Mouse (Mus musculus): ENCODE measurements around the gene Wdr25.

The Wdr25 gene

DNA sequence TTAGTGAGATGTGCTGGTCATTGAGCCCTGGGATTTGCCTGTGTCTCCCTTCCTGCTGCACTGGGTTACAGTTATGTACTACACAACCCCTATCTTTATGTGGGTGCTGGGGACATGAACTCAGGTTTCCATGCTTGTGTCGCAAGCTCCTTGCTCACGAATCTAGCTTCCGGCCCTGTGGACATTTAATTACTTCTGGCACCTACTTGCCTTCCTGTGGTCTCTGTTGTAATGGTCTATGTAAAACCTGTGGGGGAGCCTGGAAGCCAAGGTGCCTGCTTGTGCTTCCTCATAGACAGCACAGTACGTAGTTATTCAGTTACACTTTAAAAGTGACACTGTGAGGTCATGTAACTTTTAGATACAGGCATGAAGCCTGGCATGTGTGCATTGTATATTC is 44.1 kb downstream of the Wdr25 start:
- no peak for DNase-seq (ENCODE audit: low spot score)

DNA sequence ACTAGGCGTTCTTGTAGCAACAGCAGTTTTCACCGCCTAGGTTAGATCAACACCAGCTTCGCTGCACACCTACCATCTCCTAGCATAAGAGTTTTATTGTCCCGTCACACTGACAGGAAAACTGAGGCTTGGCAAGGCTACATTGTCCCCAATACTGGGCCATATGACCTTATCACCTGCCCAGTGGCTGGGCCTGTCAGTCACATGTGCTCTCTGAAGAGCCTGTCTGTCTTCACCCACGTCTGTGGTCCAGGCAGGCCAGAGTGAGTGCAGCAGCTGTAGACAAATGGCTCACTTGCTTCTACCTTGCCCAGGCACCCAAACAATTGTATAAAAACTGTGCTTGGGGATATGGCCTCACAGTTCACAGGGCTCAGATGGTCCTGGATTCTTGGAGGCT is 45.4 kb downstream of the Wdr25 start:
- no peak for DNase-seq (ENCODE audit: low spot score)

DNA sequence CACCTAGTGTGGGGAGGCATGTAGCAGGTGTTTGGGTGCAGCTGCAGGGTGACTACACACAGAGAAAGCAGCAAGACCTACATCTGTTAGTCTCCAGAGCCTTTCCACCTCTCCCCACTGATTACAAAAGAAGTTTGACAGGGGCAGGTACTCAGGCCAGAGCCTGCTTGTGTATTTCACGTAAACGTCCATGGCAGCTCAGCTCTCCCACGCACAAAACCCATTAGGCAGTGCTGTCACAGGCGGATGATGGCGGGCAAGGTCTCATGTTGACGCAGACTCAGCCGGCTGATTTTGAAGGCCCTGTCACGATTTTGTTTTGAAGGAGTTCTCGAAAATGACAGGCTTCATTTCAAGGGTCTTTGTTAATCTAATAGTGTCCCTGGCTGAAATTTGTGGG is 45.9 kb downstream of the Wdr25 start:
- no peak for DNase-seq (ENCODE audit: low spot score)

DNA sequence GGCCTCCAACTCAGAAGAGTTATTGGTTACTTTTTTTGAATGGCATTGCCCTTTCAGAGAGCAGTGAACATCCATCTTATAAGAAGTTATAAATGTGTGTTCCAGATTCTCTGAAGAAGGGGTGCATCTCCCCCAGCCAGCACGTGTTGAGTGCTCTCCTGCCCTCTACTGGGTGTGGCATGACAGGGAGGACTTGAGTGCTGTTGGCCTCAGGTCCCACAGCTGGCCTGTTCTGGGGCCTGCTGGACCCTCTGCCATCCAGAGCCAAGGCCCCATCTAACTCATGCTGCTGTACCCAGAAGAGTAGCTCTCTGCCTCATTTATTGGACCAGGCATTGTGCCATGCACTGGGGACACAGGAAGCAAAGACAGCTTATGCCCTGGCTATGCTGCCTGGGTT is 46.8 kb downstream of the Wdr25 start:
- no peak for DNase-seq (ENCODE audit: low spot score)

DNA sequence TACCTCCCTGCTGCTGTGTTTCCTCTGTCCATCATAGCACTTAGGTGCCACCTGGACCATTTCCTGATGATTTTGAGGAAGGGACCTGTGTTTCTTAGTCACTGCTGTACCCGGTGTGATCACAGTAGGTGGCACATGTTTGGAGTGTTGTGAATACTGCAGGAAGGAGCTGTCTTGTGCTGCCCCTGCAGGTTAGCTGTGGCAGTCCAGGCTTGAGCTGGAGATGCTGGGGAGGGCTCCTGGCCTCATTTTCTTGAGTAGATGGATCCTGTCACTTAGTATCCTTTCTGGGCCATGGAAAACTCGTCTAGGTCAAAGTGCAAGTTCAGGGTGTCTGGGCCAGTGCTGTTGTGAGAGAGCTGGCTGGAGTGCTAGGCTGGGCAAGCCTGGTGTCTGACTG is 47.9 kb downstream of the Wdr25 start:
- DNase-seq (ENCODE audit: low spot score), result no peak

DNA sequence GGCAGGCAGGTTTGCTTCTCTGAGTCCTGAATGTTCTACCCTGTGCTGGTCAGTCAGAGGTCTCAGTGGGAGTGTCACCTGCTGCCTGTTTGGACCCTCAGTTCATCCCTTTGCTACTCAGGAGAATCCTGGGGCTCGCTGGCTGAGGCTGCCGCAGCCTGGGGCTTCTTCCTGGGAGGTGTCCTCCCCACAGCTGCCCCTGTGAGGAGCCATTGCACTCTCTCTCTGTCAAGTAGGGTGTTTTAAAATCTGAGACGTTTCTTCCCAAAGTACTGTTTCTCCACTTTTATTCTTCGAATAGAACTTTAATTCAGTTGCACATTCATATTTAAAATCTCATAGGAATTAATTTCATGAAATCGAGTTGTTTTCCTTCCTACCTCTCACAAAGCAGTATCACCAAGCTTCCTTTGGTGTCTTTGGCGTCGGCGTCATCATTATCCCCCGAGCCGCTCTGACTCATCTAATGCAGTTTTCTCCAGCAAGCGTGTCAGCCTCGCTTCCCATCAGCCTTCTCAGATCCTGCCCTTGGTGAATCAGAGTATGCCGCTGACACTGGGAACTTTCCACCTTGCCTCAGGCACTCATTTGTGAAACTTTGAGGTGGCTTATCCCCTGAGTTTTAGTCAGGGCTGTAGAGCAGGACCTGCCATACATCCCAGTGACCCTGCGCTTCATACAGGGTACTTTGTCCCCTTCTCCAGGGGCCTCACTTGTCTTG is 48.9 kb downstream of the Wdr25 start:
- DNase-seq (ENCODE audit: low spot score), result no peak

DNA sequence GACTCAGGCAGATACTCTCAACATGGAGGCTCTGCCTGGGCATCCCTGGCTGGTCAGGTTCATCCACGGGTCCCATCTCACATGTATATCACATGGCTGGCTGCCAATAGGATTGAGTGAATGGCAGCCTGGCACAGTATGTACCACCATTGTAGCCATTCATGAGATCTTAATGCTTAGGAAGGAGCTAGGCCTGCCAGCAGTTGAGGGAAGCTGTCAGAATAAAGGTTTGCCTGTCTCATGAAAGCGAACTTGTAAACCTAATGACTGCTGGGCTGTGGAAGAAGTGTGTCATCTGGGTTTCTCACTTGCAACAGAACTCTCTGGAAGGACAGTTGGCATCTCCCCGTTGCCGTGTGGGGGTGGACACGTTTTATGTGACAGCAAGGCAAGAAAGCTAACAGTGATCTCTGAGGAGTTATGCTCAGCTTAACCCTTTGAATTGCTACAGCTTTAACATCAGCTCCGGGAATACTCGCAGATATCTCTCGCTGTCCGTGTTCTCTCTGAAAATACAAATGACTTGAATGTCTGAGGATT is 59.6 kb downstream of the Wdr25 start:
- no peak for DNase-seq (ENCODE audit: low spot score)

DNA sequence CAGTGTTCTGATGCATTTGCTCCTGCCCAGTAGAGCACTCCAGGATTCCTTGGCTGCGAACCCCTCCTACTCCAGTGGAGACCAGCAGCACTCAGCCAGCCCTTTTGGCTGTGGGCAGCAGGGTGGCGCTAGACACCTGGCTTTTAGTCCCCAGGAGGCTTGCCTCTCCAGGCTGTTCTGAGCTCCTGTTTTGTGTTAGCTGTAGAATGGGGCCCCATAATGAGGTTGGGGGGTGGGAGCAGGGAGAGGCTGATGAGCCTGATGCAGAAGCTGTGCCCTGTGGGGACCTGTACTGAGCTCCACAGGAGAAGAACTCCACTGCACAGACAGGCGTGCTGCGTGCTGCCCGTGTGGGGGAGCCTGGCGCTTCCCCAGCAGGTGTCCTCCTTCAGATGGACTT is 60.4 kb downstream of the Wdr25 start:
- no peak for DNase-seq (ENCODE audit: low spot score)

DNA sequence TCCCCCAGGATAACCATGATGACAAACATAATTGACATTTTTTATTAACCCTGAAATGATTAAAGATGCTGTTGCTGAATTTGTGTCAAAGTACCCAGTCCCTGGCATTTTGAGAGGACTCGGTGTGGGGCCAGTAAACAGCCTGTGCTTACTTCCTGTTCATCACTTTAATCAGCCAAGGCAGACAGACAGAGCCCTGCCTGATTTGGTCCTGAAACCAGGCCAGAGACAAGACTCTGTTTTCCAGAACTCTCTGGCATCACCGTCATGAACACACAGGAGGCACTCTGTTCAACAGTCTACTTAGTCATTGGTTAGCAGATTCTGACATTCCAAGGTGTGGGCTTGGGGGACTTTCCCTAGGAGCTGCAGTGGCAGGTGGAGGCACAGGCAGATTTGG is 61.0 kb downstream of the Wdr25 start:
- DNase-seq (ENCODE audit: low spot score), result no peak

DNA sequence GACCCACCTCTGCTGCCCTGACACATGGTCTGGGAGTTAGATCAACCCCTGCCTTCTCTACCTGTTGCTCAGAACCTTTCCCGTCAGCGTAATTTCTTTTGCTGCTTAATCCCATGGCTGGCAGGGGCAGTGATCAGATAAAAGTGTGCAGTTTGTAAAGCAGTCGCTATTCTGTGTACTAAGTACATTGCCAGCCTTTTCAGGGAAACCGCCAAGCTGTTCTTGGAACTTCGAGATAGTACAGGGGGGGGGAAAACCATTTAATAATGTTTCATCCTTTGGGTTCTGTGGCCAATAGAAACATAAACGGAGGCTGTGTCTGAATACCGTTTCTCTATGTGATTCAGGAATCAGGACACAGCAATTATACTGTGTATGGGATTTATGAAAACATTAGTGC is 65.1 kb downstream of the Wdr25 start:
- no peak for DNase-seq (ENCODE audit: low spot score)

DNA sequence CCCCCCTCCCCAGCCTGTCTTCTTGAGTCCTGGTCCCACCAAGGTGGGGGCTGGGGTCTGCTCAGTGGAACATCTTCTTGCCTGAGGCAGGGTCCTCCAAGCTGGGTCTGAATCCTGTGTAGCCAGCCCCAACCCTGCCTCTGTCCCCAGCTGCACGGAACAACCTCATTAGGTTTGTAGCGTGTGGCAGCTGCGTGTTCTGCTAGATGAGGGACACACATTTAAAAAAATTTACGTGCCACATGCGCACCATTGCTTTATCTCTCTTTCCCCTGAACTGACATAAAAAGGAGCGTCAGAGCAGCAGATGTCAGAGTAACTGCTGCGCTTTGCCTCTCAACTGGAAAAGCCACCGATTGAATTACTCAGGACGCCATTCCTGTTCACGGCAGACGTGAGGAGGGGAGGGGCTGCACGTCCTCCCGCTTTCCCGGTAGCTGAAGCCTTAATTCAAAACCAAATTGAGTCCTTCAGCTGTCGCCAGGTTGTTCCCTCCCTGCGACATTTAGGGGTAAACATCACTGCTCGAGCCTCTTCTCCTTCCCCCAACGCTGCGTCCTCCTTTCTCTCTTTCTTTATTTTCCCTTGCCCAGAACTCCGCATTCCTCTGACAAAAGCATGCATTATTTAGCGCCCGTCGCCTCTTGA is 65.7 kb downstream of the Wdr25 start:
- DNase-seq (ENCODE audit: low spot score), result no peak

DNA sequence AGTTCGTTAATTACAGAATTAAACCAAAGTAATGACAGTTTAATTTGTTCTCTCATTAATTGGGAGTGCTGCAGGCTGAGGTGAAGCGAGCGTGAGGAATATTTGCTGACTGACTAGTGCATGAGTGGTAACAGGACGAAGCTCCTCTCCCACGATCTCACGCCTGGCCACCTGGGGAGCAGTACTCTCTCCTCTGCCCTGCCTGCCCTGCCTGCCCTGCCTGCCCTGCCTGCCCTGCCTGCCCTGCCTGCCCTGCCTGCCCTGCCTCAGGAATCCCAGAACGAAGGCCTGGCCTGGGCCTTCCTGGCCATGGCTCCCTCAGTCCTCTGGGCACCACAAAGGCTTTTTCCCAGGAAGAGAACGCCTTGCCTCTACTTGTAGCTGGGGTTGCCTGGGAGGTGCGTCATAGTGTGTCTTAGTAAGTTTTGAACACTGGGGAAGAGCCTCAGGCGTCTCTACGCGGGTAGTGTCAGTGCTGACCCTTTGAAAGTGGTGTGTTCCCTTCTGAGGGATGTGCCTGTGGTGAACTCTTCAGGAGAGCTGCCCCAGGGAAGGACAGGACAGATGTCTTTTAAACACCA is 66.3 kb downstream of the Wdr25 start:
- no peak for DNase-seq (ENCODE audit: low spot score)

DNA sequence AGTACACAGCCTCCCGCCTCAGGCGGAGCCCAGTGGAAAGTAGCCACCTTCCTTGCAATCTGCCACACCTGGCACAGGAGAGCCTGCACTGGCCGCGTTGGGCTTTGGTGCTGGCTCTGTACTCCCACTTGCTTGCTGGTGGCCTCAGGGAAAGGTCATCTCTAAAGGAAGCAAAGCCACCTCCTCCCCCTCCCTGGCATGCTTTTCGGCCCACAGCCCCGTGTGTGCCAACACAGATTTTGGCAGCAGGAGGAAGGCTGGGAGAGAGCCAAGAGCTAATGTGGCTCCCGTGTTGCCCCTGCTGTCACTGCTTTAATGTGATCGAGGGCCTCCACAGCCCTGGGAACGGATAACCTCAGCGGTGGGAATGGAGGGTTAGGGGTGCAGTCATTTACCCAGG is 66.8 kb downstream of the Wdr25 start:
- peak; percentile 72 for DNase-seq (ENCODE audit: low spot score)

DNA sequence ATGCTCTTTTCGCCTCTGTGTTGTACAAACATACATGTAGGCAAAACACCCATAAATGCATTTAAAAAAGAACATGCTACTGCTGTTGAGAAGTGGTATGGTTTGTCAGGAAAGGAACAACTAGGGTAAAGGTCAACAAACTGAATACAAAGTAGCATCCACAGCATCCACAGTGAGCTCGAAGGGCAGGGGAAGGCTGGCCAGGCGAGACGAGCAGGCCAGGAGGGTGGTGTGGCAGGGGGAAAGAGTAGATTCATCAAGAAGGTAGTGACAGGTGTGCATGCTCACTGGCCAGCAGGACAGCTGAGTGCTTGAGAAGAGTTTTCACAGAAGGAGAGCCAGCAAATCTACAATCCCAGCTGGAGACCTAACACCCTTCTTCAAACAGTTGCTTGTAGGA is 74.2 kb downstream of the Wdr25 start:
- DNase-seq (ENCODE audit: low spot score), result no peak

DNA sequence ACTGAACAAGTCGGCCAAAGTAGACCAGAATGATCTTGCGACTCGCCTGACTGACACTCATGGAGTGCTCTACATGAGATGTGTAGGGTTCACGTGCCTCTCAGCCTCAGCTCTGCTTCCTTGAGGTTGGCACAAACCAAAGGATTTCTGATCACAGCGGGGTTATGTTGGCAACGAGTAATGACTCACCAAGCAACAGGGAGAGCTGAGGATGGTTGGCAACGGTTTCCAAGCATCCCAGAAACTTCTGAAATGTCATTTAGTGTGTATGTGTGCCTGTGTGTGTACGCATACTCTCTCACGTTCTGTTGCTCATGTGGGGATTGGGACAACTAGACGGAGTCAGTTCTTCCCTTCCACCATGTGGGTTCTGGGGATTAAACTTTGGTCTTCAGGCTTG is 74.6 kb downstream of the Wdr25 start:
- DNase-seq (ENCODE audit: low spot score), result no peak

DNA sequence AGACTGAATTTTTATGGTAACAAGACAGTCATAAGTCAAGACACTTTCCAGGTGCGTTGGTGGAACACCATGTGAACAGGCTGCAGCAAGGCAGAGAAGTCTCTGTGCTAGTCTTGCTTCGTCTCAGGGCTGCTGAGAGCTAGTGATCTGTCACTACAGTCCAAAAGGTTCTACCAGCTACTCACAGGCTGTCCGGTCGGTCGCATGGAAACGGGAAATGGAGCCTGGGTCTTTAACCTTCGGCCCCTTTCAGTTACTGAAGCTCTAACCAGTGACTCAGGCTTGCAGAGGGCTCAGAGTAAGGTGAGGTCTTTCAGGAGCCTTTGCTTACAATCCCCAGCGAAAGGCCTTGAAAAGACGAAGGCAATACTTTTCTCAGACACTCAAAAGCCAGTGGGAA is 78.0 kb downstream of the Wdr25 start:
- no peak for DNase-seq (ENCODE audit: low spot score)

DNA sequence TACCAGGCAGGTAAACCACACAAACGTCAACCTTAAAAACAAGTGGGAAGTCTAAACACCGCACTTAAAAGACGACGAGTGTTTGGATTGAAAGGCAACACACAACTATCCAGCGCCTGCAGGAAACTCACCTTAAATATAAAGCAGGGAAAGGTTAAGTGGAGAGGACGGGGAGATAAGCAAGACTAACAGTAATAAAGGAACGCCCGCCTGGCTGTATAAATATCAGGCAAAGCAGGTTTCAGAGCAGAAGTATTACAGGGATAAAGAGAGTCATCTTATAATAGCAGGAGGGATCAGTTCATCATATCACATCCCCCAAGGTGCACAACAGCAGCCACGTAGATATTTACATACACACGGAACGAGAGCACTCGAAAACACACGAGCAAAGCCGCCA is 78.8 kb downstream of the Wdr25 start:
- no peak for DNase-seq (ENCODE audit: low spot score)

DNA sequence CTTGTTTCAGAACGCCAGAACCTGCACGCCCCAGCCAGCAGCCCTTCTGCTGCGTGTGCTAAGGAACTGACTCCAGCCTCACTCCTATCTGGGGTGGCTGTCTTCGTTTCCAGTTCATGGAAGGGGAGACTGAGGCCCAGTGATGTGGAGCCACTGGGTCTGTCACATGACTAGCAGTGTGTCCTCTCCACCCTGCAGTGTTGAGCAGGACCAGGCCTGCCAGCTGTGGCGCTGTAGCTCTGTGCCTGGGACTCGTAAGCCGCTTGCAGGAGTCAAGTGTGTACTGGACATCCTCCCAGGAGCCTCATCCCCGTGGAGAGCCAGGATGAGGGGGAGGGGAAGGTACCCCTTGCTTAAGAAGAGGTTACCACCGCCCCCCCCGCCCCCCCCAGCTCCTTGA is 86.5 kb downstream of the Wdr25 start:
- DNase-seq (ENCODE audit: low spot score), result no peak

DNA sequence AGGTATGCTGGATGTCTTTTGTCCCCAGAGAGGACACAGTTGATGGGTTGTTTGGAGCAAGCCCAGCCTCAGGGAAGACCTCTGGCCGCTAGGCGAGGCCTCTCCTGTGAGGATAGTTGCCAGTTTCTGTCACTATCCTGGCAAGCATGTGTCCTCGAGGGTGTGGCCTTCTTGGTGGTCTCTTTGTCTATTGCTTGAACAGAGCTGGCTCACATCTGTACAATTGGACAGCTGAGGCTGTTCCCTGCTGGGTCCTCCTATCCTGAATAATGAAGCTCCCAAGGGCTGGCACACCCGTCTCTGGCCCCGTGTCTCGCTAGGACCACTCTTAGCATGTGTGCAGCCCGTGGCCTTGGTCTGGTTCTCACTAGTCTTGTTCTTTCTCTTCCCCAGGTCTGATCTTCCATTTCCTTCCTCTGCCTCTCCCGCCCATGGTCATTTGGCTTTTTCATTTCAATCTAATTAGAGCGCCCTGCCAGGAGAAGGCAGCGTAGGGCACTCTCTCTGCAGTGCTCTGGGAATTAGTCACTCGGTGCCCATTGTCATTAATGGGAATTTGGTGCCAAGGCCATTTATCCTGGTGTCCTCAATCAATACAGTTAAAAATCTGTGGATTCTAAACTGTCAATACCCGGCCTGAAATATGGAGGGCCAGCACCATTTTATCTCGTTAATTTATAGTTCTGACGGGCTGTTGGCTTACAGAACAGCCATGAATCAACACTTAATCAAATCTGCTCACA is 88.7 kb downstream of the Wdr25 start:
- DNase-seq (ENCODE audit: low spot score), result no peak

DNA sequence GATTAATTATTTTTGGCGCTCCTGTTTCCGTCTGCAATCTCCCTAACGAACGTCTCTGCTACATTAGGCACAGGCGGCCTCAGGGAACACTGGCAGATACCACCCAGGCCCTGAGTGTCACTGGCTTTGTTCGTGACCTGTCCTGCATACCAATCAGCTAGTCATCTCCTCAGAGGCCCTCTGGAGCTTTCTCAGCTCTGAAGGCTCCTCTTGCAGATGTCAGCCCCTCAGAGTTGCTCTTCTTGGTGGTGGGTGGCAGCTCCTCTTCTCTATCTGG is 89.2 kb downstream of the Wdr25 start:
- DNase-seq (ENCODE audit: low spot score), result no peak

DNA sequence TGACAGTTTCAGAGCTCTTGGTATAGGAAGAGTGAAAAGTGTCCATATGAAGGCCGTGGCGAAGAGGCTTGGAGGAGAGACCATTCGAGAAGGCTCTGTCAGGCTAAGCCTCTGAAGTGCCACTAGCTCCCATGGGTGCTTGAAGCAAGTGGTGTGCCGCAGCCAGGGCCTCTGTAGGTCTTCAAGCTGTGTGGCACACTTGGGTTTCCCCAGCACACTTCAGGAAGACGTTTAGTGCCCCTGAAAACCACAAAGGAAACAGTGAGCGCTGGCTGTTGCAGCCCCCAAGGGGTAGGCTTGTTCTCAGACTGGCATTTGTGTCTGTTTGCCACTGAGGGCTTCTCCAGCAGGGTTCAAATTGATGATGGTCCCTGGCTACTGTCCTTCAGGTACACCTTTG is 90.1 kb downstream of the Wdr25 start:
- no peak for DNase-seq (ENCODE audit: low spot score)

DNA sequence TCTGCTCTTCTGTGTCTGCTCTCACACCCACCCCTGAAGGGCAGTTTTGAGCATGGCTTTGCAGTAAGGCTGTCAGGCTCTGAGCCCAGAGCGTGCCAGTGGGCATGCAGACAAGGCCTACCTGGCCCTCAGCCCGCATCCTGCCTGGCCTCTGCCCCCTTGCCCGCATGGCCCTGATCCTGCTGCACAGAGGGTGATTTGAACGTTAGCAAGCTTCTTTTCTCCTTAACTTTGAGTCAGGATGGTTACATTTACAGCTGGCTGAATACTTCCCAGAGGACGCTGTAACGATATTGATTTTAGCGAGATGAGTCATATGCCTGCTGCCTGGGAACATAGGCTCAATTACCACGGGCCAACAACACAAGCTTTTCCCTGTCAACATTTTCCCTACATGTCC is 91.0 kb downstream of the Wdr25 start:
- DNase-seq (ENCODE audit: low spot score), result no peak

DNA sequence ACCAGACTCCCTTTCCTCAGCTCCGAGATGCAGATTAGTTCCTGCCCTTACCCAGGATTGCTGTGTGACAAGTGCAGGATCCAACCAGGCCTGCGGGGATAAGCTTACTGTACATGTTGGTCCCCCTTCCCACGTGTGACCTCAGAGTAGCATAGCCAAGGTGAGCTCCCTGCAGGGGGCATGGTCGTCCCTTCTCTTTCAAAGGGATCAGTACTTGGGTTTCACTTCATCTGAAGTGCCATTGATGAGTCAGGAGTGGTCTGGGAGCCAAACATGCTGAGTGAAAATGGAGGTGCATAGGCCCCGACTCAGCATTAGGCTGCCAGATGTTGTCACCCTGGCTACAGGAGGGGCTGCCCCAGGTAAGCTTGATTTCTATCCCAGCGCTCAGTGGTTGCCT is 91.6 kb downstream of the Wdr25 start:
- no peak for DNase-seq (ENCODE audit: low spot score)

Measured in testis, postnatal 10 days (tissue).